Mouse (Mus musculus): ENCODE data around the gene Scarf1. TPM values are rescaled to one million over a fixed set of nuclear protein-coding genes. Genes with fewer than 3 reads are reported as not detected.

Gene Scarf1
- total RNA-seq (2012; rRNA removed) (0.10 and 0.15 TPM in 2 replicates), polyA plus RNA-seq (2012; ENCODE audit: insufficient read depth in 1 of 2, insufficient read length in 2 of 2, low read depth in 1 of 2, low replicate concordance in 2 of 2, missing spikeins in 1 of 2) (under 1 TPM in 1 of 2 experiments, not detected in 1; 0.28 TPM)

DNA sequence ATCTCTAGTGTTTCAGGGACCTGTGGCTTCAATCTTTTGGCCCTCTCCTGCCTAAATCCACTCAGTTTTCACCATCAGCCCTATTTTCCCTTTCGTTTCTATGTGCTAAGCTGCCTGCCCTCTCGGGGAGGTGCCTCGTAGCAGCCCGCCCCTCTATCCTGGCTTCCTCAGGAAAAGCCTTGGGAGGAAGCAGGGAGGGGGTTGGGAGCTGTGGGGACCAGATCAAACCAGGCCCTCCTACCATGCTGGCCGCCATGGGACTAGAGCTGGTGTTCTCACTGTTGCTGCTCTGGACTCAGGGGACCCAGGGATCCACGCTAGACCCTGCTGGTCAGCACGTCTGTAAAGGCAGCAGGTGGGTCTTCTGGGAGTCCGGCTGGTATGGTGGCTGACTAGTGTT, at the start of gene Scarf1:
Scarf1 (plus strand) TSS at position 205 of the 400 bp plus-strand sequence.
- no peaks in the 10 kb centered on the region for H3K9me3 ChIP-seq (replicated peaks; ENCODE audit: insufficient read depth, low read length)
- TF ChIP-seq NELFE (IDR thresholded peaks at IDR 0.05; ENCODE audit: low read depth, low read length) (no peak), SMC3 (IDR thresholded peaks at IDR 0.05; ENCODE audit: low read depth, low read length) (no peak), MAFK (IDR thresholded peaks at IDR 0.05; ENCODE audit: borderline replicate concordance, low read depth, low read length) (no peak), CHD1 (IDR thresholded peaks at IDR 0.05; ENCODE audit: low read depth, low read length) (no peak), MYB (IDR thresholded peaks at IDR 0.05; ENCODE audit: low read depth, low read length) (no peak), SIN3A (IDR thresholded peaks at IDR 0.05; ENCODE audit: low read length) (no peak)
- no peaks in the 10 kb centered on the region for H3K4me1 ChIP-seq (ENCODE audit: control insufficient read depth in 1 of 2, insufficient read depth in 2 of 2, low read length in 2 of 2)
- DNase-seq (ENCODE audit: low read depth, low spot score) = no peak
- H3K9ac ChIP-seq (ENCODE audit: control insufficient read depth, low read depth, low read length, poor library complexity, severe bottlenecking) = no peak within 1 kb of the TSS
- H3K27ac ChIP-seq (ENCODE audit: control insufficient read depth, low read depth, low read length) = no peak within 1 kb of the TSS
- H3K36me3 ChIP-seq (ENCODE audit: control insufficient read depth in 1 of 2, insufficient read depth in 2 of 2, low read length in 2 of 2) = peaks cover 0 to 8% of the 10 kb centered on the region in 2 experiments; a peak in 2 of 4 replicates
- no peaks in the 10 kb centered on the region for H3K27me3 ChIP-seq (ENCODE audit: control insufficient read depth in 1 of 2, insufficient read depth in 2 of 2, low read length in 2 of 2)
- H3K4me3 ChIP-seq (ENCODE audit: control insufficient read depth in 1 of 2, insufficient read depth in 1 of 2, low read depth in 2 of 2, low read length in 2 of 2) = no peak within 1 kb of the TSS
- no peaks in the 10 kb centered on the region for H3K79me2 ChIP-seq (ENCODE audit: control insufficient read depth, insufficient read depth, low read length, poor library complexity)

DNA sequence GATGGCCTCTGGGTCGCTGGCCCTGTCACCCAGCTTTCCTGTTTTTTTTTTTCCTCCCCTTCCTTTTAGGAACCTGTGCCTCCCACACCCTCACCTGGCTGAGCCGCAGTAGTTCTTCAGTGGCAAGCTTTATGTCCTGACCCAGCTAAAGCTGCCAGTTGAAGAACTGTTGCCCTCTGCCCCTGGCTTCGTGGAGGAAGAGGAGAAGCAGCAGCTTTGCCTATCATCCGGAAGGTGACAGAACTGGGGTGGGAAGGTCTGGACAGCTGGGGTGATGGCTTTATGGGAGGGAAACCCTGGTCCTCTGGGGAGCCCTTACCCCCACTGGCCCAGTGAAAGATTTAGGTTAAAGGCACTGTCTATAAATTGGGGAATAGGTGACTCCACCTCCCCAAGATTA, 49.7 kb upstream of the Scarf1 start:
- Histone ChIP-seq H3K27me3 (ENCODE audit: control insufficient read depth in 1 of 2, insufficient read depth in 2 of 2, low read length in 2 of 2) (no peaks in the 10 kb centered on the region), H3K4me1 (ENCODE audit: control insufficient read depth in 1 of 2, insufficient read depth in 2 of 2, low read length in 2 of 2) (peaks cover 2 to 22% of the 10 kb centered on the region in 2 experiments; a peak in 3 of 4 replicates), H3K9ac (ENCODE audit: control insufficient read depth, low read depth, low read length, poor library complexity, severe bottlenecking) (no peak overlapping the region; the same call in 1 of the 2 replicates), H3K4me3 (ENCODE audit: control insufficient read depth in 1 of 2, insufficient read depth in 1 of 2, low read depth in 2 of 2, low read length in 2 of 2) (no peak overlapping the region), H3K27ac (ENCODE audit: control insufficient read depth, low read depth, low read length) (peak overlapping the region; percentile 49; the same call in 1 of the 2 replicates), H3K36me3 (ENCODE audit: control insufficient read depth in 1 of 2, insufficient read depth in 2 of 2, low read length in 2 of 2) (peaks cover 0 to 18% of the 10 kb centered on the region in 2 experiments; a peak in 2 of 4 replicates), H3K9me3 (replicated peaks; ENCODE audit: insufficient read depth, low read length) (no peaks in the 10 kb centered on the region), H3K79me2 (ENCODE audit: control insufficient read depth, insufficient read depth, low read length, poor library complexity) (peaks cover 8% of the 10 kb centered on the region; the same call in 1 of the 2 replicates)
- TF ChIP-seq ZKSCAN1 (IDR thresholded peaks at IDR 0.05; ENCODE audit: low read depth, low read length) (no peak), TBP (IDR thresholded peaks at IDR 0.05; ENCODE audit: low read depth, low read length) (no peak), UBTF (IDR thresholded peaks at IDR 0.05; ENCODE audit: borderline replicate concordance, insufficient read depth, low read depth, low read length) (no peak), MAX (IDR thresholded peaks at IDR 0.05; ENCODE audit: low read length) (no peak), MAZ (IDR thresholded peaks at IDR 0.05; ENCODE audit: low read depth, low read length) (no peak), ELF1 (IDR thresholded peaks at IDR 0.05; ENCODE audit: low read depth, low read length) (no peak), BHLHE40 (IDR thresholded peaks at IDR 0.05; ENCODE audit: borderline replicate concordance, low read depth, low read length) (no peak)
- DNase-seq (ENCODE audit: low read depth, low spot score) = no peak

DNA sequence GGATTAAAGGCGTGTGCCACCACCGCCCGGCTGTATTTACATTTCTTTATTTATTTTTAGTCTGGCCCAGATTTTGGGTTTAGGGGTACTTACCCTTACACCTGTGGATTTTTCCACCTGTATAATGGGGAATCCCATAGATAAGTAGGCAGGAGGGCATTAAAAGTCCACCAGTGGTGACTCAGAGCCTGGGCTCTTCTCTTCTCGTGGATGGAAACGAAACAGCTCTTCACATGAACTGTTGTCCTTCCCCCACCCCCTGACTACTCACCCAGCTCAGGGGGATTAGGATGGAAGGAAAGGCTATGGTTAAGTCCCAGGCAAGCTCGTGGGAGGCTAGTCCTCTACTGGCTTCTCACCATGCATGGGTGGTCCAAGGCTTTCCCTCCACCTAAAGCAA, 48.9 kb upstream of the Scarf1 start:
- Histone ChIP-seq H3K4me3 (ENCODE audit: control insufficient read depth in 1 of 2, insufficient read depth in 1 of 2, low read depth in 2 of 2, low read length in 2 of 2) (no peak overlapping the region), H3K9ac (ENCODE audit: control insufficient read depth, low read depth, low read length, poor library complexity, severe bottlenecking) (no peak overlapping the region), H3K36me3 (ENCODE audit: control insufficient read depth in 1 of 2, insufficient read depth in 2 of 2, low read length in 2 of 2) (peaks cover 0 to 11% of the 10 kb centered on the region in 2 experiments; a peak in 2 of 4 replicates), H3K9me3 (replicated peaks; ENCODE audit: insufficient read depth, low read length) (no peaks in the 10 kb centered on the region), H3K27me3 (ENCODE audit: control insufficient read depth in 1 of 2, insufficient read depth in 2 of 2, low read length in 2 of 2) (no peaks in the 10 kb centered on the region), H3K4me1 (ENCODE audit: control insufficient read depth in 1 of 2, insufficient read depth in 2 of 2, low read length in 2 of 2) (peaks cover 0 to 15% of the 10 kb centered on the region in 2 experiments; a peak in 3 of 4 replicates), H3K79me2 (ENCODE audit: control insufficient read depth, insufficient read depth, low read length, poor library complexity) (peaks cover 8% of the 10 kb centered on the region; the same call in 1 of the 2 replicates), H3K27ac (ENCODE audit: control insufficient read depth, low read depth, low read length) (no peak overlapping the region)
- DNase-seq (ENCODE audit: low read depth, low spot score) = no peak
- TF ChIP-seq TAL1 (IDR thresholded peaks at IDR 0.05; ENCODE audit: low read length) (no peak), ZMIZ1 (IDR thresholded peaks at IDR 0.05; ENCODE audit: low read depth, low read length) (no peak), JUND (IDR thresholded peaks at IDR 0.05; ENCODE audit: low read depth, low read length) (no peak), NRF1 (IDR thresholded peaks at IDR 0.05; ENCODE audit: insufficient read depth, low read depth, low read length, poor library complexity, severe bottlenecking) (no peak), GABPA (IDR thresholded peaks at IDR 0.05; ENCODE audit: low read depth, low read length) (no peak), ETS1 (IDR thresholded peaks at IDR 0.05; ENCODE audit: low read depth, low read length) (no peak)

Measured in MEL (cell line).